Mouse (Mus musculus): ENCODE measurements around the gene Il20ra. TPM values are rescaled to one million over a fixed set of nuclear protein-coding genes. Genes with fewer than 3 reads are reported as not detected.

Il20ra gene
- 0.17 TPM for polyA plus RNA-seq (2017; shearing (Covaris generic))

DNA sequence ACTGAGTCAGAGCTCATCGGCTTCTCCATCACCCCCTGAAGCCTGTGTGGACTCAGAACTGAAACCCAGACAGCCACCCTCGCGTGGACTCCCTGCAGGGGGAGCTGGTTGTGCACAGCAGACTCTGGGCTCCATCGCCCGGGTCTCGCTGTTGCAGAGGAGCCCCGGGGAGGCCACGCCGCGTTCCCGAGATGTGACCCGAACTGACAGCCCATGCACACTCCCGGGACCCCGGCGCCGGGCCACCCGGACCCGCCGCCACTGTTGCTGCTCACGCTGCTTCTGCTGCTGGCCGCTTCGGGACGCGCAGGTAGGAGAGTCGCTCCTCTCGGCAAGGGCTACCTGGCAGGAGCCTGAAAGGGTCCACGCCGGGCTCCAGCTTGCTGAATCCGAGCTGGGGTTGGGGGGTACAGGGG lies at the start of gene Il20ra:
Il20ra (plus strand) TSS at position 150 of the 416 bp plus-strand sequence.

Other genes starting within 250 kb of the Il20ra start
- gene Ifngr1, start 120.6 kb upstream of the Il20ra start, polyA plus RNA-seq (2017; shearing (Covaris generic)), result 422 TPM
- not detected for gene Il22ra2, start 90.6 kb upstream of the Il20ra start, polyA plus RNA-seq (2017; shearing (Covaris generic))
- gene Slc35d3, start 138.9 kb downstream of the Il20ra start, polyA plus RNA-seq (2017; shearing (Covaris generic)), result not detected
- 4.2 TPM for gene Pex7, start 195.1 kb downstream of the Il20ra start, polyA plus RNA-seq (2017; shearing (Covaris generic))
- 5.9 TPM for gene Map3k5, start 221.9 kb downstream of the Il20ra start, polyA plus RNA-seq (2017; shearing (Covaris generic))

Data from CD4-positive, CD25-positive, alpha-beta regulatory T cell, adult 9 weeks (primary cell).